Mouse (Mus musculus) regulatory T cell (primary cell): Measurements from ENCODE around the gene Ifna16.

Source experiments
- in situ Hi-C: fragments of 300-600 bp; cut with MboI, MseI; formaldehyde crosslinking; loops from one replicate; pipeline ENCODE4 v1.15.1; 2025; ENCODE audit warnings: high pct_unique_total_duplicates

Gene Ifna16

GRCm38 (mm10) chr4:88676824-88677223 lies at the start of gene Ifna16:
Ifna16 (minus strand) TSS chr4:88676924.
- in situ Hi-C loops = no loop called here

GRCm38 (mm10) chr4:88723497-88724090 lies 46.9 kb upstream of the Ifna16 start:
- in situ Hi-C loops = loop anchor here (10.0 kb wide), 1 partner anchor 411 kb away; the partner anchor contains the start of gene Mtap

- in situ Hi-C loops = loop anchor here (10.0 kb wide), 1 partner anchor 413 kb away; the partner anchor contains the start of gene Mtap
These were observed 45.3 kb upstream of the Ifna16 start, which contains the start of the genes Gm26566 and Klhl9 for GRCm38 (mm10) chr4:88721791-88722721. Gm26566 (plus strand) TSS chr4:88721805. Klhl9 (minus strand) TSS chr4:88722465.

- in situ Hi-C loops = no loop called here
These were observed 42.0 kb upstream of the Ifna16 start for GRCm38 (mm10) chr4:88718715-88719114.

- in situ Hi-C loops = no loop called here
These were observed 38.3 kb upstream of the Ifna16 start for GRCm38 (mm10) chr4:88715059-88715458.

GRCm38 (mm10) chr4:88714281-88714680 lies 37.6 kb upstream of the Ifna16 start:
- in situ Hi-C loops = no loop called here

GRCm38 (mm10) chr4:88707128-88707826 lies 30.6 kb upstream of the Ifna16 start:
- in situ Hi-C loops = no loop called here

- in situ Hi-C loops = no loop called here
These were observed 29.2 kb upstream of the Ifna16 start for GRCm38 (mm10) chr4:88705924-88706323.

- in situ Hi-C loops = no loop called here
These were observed 22.6 kb upstream of the Ifna16 start for GRCm38 (mm10) chr4:88699301-88699700.

- in situ Hi-C loops = no loop called here
These were observed 22.1 kb upstream of the Ifna16 start for GRCm38 (mm10) chr4:88698781-88699180.

- in situ Hi-C loops = no loop called here
These were observed 21.0 kb upstream of the Ifna16 start for GRCm38 (mm10) chr4:88697753-88698152.

- in situ Hi-C loops = no loop called here
These were observed 20.4 kb upstream of the Ifna16 start for GRCm38 (mm10) chr4:88697108-88697507.

GRCm38 (mm10) chr4:88696237-88696884 lies 19.6 kb upstream of the Ifna16 start:
- in situ Hi-C loops = no loop called here

- in situ Hi-C loops = no loop called here
These were observed 16.7 kb upstream of the Ifna16 start for GRCm38 (mm10) chr4:88693392-88693791.

GRCm38 (mm10) chr4:88692537-88692936 lies 15.8 kb upstream of the Ifna16 start:
- in situ Hi-C loops = no loop called here

- in situ Hi-C loops = no loop called here
These were observed 14.5 kb upstream of the Ifna16 start, which contains the start of gene Ifnab for GRCm38 (mm10) chr4:88691259-88691658. Ifnab (minus strand) TSS chr4:88691359.

GRCm38 (mm10) chr4:88683812-88684211 lies 7.1 kb upstream of the Ifna16 start, which contains the start of gene Ifna2:
Ifna2 (minus strand) TSS chr4:88683912.
- in situ Hi-C loops = no loop called here

GRCm38 (mm10) chr4:88681353-88681752 lies 4.6 kb upstream of the Ifna16 start:
- in situ Hi-C loops = no loop called here

- in situ Hi-C loops = no loop called here
These were observed 3.6 kb upstream of the Ifna16 start for GRCm38 (mm10) chr4:88680362-88680761.

- in situ Hi-C loops = no loop called here
These were observed 21.3 kb downstream of the Ifna16 start for GRCm38 (mm10) chr4:88655461-88655860.

- in situ Hi-C loops = no loop called here
These were observed 23.1 kb downstream of the Ifna16 start for GRCm38 (mm10) chr4:88653644-88654043.
